Mouse (Mus musculus): Measurements from ENCODE around the gene Gramd4.
"Not testable (repeated sequence)": the region's sequence is repeated elsewhere in the genome, so short reads cannot be mapped to it uniquely, and the experiment has no call there.

Gramd4 gene

DNA sequence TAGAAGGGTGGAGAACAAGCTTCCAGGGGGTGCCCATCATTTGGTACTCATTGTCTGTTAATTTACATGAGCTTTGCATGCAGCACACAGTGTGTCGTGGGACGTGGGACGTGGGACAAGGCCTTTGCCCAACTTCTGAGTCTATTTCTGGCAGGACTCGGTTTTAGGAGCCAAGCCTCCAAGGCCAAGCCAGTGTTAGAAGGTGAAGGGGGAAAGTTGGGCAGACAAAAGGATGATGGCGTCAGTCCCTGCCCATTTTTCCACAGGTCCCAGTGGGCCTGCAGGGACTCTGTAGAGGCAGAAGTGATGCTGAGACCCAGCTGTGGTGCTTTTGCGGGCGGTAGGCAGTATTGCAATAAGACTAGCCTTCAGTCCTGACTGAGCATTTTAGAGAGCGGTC, 33.1 kb downstream of the Gramd4 start:
- no peak for DNase-seq (ENCODE audit: low read depth, low spot score)

DNA sequence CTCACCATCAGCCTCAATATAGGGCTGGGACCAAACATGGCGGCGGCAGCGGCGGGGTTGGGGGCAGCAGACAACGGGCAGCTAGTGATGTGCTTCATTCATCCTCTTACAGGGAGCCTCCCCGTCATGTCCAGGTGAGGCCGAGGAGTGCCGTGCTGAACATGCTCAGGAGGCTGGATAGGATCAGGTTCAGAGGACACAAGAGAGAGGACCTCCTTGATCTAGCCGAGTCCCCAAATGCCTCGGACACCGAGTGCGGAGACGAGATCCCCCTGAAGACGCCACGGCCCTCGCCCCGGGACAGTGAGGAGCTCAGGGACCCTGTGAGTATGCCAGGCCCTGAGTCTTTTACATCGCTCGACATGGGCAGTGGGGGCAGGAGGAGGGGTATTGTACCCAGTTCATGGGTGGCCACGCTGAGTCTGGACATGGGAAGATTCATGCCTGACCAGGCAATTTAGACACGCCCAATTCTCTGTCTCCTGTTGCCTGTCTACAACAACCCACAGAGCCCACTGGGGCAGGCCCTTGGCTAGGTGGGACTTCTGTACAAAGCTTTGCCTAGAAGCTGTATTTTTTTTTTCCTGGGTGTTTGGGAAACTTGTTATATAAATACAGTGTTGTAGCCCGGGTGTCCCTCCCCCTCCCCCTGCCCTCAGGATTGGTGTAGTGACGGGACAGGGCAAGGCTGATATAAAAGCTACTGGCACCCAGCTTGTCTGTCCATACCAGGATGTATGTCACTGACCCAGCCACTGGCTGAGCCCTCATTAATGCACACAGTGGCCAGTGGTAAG, 33.9 kb downstream of the Gramd4 start:
- DNase-seq (ENCODE audit: low read depth, low spot score) = no peak

DNA sequence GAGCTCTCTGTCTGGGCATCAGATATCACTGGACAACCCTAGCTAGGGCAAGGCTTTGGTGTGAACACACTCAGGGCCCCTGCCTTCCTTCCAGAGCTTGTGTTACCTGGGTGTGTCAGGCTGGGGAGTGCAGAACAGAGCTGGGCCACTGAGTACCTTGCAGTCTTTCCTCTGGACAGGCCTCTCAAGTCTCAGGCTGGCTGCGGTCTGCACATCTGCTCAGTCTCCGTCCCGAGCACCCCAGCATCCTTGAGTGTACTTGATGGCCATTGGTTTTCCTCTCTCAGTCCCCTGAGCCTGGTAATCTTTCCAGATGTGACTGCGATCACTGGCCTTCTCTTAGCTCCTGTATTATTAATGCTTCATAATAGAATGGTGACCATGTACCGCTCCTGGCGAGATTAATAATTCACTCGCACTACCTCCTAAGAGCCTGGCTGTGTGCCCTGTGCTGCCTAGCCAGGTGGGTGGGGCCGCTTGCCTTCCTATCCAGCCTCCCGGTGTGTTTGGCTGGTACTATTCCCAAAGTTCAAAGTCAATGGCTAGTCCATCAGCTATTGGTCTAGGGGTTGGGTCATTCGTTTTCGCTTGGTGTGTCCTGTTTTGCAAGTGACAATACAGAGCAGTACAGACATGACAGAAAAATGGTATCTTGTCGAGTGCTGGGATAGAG, 34.6 kb downstream of the Gramd4 start:
- no peak for DNase-seq (ENCODE audit: low read depth, low spot score)

DNA sequence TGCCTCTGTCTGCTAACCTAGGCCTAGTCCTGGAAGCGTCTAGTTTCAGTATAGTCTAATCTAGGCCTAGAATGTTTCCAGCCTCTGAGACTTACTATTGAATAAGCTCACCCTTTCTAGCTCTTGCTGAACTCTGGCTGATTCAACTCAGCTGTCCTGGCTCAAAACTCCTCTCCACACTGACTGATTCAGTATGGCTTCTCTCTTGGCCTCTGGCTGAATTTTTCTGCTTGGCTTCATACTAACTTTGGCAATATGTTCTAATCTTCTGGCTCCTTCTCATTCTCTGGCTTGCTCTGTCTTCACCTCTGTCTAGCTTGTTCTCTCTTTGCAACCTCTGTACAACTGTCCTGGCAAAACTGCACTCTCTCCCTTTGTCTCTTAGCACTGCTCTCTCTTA, 35.7 kb downstream of the Gramd4 start:
- DNase-seq (ENCODE audit: low read depth, low spot score) = no peak

DNA sequence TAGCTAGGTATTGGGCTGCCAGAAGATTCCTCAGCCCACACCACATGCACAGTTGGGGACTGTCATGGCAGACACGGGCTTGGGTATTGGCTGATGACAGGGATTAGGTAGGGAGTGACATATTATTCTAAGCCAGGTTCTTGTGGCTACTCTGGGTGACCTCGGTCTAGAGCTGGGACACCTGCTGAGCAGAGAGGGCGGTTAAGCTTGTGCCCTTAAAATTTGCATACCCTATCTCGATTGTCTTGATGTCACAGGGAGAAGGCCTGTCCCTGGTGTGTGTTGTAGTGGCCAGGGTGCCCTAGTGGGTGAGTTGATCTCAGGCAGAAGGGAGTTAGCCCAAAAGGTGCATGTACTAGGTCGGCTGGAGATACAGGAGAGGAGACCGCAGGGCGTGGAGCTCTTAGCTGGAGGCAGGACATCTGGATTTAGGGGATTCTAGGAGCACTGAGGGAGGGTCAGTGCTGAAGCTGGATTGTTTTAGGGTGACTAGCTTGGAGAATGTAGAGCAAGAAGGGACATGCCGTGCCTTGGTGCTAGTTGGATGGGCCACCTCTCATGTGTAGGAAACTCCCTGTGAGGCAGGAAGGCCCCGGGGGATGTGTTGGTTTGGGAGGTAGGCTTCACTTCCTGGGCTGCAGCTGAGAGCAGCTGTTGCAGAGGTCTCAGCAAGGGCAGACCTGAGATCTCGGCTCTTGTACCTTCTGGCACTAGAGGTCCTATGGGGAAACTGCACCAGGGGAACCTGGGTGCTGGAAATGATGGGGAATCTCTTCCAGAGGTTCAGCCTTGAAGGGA, 37.0 kb downstream of the Gramd4 start:
- DNase-seq (ENCODE audit: low read depth, low spot score) = no peak

DNA sequence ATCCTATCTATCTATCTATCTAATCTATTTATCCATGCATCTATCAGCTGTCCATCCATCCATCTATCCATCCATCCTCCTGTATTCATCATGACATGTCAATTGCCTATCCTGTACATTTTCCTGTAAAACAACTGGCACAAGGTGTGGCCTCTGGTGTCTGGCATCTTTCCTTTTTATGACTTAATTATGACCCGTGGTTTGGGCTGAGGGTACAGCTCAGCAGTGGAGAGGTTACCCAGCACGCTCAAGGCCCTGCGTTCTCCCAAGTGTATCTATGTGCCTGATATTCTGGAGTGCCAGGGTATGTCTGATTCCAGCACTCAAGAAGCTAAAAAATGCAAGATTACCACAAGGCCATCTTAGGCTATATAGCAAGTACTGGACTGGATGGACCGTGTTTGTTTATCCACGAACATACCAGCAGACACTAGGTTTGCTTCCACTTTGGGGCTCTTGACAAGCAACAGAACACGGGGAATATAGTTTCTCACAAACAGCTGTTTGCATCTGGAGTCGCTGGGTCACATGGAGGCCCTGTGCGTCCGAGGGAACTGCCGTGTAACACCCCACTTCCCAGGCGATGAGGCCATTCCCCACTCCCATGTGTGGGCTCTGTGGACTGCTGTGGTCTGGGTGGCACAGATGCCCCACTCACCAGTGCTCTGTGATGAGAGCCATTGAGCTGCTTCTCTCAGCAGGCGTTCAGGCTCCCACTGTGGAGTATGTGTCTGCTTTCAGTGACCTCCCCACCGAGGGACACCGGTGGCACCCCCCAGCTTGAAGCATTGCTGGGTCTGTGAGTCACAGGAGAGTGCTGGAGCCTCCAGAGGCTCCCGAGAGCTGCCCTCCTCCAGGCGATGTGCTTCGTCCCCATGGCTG, 38.5 kb downstream of the Gramd4 start:
- no peak for DNase-seq (ENCODE audit: low read depth, low spot score)

DNA sequence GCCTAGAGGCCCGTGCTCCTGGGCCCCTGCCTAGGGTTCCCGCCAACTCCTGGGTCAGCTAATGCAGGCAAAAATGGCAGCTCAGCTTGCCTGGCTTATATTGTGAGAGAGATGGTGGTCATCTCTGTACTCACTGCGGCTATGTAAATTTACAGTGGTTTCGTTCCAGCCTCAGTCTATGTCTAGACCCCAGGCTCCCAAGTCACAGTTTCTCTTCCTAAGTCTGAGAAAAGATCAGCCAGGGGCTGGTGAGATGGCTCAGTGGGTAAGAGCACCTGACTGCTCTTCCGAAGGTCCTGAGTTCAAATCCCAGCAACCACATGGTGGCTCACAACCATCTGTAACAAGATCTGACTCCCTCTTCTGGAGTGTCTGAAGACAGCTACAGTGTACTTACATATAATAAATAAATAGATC, 39.1 kb downstream of the Gramd4 start:
- not testable (repeated sequence) for DNase-seq (ENCODE audit: low read depth, low spot score)

DNA sequence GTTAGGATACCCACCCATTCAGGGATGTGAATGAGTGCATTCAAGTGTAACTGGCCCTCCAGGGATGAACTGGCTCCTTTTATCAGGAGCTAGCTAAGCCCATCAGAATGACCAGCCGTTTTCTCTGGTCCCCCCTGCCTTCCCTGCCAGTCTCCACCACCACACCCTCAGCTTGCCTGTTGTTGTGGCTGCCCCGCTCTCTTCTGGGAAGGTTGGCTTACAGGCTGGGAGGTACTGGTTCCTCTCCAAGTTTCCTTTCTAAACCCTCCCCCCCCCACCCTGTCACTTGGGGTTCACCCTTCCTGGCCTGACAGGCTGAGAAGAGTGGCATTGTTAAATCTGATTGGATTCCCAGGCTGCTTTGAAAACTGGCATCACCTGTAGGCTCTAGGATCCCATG, 40.4 kb downstream of the Gramd4 start:
- DNase-seq (ENCODE audit: low read depth, low spot score) = no peak

DNA sequence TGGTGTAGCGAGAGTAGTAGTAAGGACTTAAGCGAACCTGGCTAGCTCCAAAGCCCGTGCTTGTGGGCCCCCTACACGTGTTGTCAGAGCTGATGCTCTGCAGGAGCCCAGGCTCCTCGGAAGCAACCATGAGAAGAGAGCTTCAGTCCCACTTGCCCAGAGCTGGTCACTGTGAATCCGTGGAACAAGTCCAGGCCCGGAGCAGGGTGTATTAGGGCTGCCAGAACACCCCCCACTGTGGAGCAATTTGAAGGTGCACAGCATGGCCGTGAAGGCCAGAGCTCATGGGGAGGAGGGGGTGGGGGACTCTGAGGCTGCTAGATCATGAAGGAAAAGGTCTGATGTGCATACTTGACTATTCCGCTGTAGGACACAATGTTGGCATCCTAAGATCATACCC, 44.1 kb downstream of the Gramd4 start:
- no peak for DNase-seq (ENCODE audit: low read depth, low spot score)

DNA sequence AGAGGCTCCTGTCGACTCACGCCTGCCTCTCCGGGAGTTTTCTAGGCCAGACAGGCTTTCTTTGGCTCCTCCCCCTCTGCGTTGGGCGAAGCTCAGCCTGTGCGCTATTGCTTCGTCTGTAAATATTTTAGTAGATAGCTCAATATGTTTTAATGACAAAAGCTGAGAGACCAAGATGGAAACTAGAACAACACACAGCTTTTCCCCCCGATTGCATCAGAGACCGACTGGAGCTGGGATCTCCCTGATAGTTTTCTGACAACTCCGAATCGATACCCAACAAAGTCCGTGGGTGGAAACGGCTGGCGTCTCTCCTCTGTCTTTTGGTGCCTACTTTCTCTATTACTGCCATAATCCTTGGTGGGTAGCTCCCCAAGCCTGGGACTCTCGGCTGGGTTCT, 44.8 kb downstream of the Gramd4 start:
- no peak for DNase-seq (ENCODE audit: low read depth, low spot score)

DNA sequence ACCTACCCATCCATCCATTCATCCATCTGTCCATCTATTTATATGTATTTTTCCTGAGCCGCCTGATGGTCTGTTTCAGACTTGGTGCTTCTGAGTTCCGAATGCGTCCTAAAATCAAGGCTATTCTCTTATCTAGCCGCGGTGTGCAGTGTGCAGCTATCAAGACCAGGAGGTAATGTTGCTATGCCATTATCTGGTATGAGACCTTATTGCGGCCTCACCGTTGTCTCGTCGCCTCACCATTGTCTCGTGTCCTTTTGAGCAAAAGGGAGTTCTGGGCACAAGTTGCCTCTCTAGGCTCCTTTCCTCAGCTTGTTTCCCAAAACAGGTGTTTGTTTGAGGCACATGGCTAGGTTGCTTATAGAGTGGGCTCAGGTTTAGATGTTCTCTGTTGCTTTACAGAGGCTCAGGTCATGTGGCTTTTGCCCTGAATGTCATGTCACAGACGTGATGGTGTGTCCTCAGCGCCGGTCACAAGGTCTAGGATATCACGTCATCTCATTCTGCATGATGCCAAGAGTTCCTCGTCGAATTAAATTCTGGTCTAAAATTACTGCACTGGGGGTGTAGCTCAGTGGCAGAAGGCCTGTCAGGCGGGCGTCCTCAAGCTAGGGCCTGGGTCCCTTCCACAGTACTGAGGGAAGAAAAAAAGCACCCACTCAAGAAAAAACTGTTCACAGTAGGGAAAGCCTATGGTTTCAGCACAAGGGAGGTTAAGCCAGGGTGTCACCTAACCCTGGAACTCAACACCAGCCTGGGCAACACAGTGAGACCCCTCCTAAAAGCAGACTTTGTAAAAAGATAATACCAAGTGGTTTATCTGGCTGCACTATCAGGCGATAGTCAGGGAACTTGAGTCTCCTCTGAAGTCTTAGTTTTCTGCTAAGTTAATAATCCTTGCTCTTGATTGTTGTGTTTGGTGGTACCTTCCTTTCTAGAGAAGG, 47.2 kb downstream of the Gramd4 start:
- DNase-seq (ENCODE audit: low read depth, low spot score) = no peak

DNA sequence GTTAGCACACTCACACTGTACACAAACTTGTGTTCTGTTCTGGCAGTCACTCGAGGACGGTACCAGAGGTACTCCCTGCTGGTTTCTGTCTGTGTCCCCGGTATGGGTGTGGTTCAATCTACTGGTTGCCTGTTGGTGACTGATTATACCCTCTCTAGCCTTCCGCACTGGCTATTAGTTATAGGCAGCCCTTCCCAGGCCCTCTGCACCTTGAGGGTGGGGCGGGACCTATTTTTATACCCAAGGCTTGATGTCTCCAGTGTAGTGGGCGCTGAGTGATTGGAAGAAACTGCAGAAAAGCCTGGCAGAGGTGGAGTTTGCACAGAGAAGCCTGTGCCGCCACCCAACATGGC, 47.8 kb downstream of the Gramd4 start:
- no peak for DNase-seq (ENCODE audit: low read depth, low spot score)

DNA sequence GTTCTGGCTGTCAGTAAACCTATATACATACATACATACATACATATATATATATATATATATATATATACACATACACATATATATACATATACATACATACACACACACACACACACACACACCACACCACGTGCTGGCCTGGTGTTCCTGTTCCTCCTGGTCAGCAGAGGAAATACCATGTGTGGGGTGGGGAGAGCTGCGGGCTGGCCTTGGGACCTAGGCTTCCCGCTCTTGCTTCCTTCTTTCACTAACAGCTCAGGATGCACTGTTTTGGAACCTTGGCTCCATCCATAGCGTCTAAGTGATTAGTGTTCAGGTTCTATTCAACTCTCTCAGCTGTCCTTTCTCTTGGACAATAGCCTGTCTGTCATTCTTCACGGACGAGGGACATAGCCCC, 48.3 kb downstream of the Gramd4 start:
- DNase-seq (ENCODE audit: low read depth, low spot score) = no peak

DNA sequence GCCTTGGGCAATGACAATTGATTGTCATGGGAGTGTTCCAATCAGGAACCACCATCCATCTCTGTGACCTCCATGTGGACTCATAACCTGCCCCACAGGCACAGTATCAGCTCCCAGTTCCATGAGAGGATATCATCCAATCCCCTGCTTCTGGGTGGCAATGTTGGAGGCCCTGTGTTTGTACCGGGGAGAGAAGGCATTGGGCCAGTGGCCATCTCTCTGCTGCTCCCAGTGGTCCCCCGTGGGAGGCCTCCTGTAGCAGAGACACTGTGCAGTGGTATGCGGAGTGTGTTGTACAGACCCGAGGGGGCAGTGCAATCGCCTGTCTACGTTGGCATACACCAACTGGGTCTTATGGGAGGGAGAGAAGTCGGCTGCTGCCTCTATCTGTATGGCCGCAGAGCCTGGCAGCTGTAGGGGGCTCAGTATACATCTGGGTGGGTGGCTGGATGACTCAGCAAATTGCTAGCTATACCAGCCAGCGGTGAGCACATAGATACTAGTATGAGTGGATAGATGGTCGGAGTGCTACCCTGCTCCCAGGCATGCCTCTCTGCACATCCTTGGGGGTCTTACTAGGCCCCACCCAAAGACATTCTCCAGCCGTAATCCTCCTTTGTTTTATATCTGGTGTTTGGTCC, 50.5 kb downstream of the Gramd4 start:
- no peak for DNase-seq (ENCODE audit: low read depth, low spot score)

DNA sequence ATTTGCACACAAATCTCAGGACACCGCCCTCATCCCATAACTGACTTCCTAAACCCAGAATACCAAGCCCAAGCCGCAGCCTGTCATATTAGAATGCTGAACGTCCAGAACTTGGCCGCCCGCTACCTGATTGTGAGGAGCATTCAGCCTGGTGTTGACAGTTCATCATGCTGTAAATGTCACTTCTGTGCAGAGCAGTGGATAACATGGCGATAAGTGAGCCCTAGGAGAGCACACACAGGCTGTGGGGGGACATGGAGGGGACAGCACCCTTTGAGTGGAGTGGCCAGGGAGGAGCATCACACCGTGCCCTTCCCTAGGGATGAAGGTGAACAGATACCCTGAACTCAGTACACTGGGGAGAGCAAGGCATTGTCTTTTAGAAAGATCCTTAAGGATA, 51.8 kb downstream of the Gramd4 start:
- no peak for DNase-seq (ENCODE audit: low read depth, low spot score)

DNA sequence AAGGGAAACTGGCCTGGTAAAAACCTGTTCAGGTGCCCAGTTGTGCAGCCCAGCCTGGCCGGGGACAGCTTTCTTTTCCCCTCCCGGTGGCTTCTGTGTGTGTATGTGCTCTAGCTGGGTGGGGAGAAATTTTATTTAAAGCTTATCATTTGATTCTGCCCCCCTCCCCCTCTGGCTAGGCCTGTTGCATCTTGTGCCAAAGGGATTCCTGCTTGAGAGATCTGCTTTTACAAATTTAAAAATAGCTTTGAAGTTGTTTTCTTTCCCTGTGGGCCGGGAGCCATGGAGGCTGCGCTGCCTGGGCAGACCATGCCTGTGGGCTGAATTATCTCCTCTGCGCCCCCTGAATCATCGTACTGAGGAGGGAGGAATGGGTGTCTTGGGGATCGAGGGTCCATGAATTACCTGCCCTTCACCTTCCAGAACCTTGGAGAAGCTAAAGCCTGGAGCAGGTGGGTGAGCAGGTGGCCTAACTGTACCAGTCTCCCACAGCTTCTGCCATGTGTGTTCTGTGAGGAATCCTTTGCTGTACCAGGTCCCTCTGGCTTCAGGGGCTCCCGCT, 52.2 kb downstream of the Gramd4 start:
- no peak for DNase-seq (ENCODE audit: low read depth, low spot score)

DNA sequence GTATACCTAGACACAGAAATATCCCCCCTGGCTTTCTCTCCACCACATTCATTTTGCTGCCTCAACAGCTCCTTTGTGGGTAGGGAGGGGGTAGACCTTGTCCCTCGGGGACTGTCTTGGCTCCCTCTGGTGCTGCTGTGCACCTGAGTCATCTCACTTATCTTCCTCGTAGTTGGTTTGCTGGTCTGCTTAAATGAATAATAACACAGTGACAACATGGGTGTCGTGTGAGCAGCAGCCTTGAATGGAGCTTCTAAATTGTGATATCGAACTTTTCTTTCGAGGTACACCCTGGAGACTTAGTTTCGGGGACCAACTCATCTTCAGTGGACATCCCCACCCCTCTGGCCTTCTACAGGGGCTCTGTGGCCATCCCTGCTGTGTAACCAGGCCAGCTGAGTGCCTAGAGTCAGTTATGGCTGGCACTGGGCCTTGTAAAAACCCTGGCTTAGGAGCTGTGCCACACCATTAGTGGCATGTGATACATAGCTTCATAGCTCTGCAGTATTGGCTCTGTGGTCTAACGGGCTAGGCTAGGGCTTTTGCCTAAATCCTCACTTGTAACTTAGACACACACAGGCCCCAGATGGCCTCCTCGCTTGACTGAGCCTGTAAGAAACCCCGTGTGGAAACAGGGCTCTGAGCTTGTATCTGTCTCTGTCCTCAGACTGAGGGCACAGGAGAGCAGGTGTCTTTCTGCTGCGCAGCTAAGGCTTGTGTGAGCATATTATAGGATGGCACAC, 53.0 kb downstream of the Gramd4 start:
- no peak for DNase-seq (ENCODE audit: low read depth, low spot score)

DNA sequence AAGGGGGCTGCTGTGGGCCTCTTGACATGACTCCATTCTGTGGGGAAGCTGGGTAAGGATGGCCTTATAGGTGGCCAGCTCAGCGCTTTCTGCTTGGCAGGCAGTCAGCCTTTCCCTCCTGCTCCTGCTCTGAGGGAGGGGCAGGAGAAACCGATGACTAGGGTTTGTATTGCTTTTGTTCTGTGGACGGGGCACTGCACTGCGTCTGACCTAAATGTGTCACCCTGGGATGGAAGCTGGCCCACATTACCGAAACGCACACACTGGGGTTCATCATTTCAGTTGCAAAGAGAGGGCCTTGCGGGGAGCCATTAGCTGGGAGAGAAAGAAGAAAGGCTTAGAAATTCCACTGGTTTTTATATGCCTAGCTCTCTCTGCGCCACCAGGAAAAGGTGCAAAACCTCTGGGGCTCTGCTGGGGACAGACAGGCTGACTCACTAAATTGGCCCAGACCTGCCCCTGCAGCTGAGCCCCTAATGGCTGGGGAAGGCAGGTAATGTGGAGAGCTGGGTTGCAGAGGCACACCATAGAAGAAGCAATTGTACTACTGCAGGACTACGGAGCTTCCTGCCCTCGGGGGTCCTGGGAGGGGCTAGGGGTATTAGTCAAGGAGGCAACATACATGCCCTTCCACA, 55.3 kb downstream of the Gramd4 start:
- no peak for DNase-seq (ENCODE audit: low read depth, low spot score)

DNA sequence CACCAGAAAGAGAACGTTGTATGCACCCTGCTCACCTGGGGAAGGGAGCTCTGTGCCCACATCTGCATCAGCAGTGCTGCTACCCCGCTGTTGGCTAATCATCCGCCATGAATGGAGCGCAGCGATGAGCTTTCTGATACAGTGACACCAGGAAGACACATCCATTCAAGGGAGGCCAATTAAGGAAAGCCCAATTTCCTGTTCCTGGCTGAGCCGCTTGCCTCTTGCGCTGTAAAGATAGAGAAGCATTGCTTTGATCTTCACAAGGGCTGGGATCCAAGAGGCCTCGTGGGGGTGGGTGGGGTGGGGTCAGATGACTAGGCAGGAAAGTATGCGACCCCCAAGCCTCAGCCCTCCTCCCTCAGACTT, 55.8 kb downstream of the Gramd4 start:
- DNase-seq (ENCODE audit: low read depth, low spot score) = no peak
